ENCODE assay signal across 30 mouse cellular contexts in genomic region chr7:143631503-143631902, GRCm38 (mm10). TPM values are rescaled to one million over a fixed set of nuclear protein-coding genes. Genes with fewer than 3 reads are reported as not detected.
A peak's percentile ranks its signal among the peaks of the same experiment; 100 is the strongest.
DNase-seq lines count a peak whose midpoint lies in the region; ATAC-seq and TF ChIP-seq lines count a peak whose summit lies in the region.
"Had no signal": no experiment of that assay in that cellular context is flagged by ENCODE, and none has a peak within 500 bp of the region (broad histone marks: within the 10 kb centered on the region; RNA-seq: fewer than 3 reads in every experiment).

No protein-coding gene starts in this region.

- 72% methylated on average over 2 of the region's 2 CpGs for WGBS in neural tube, embryonic 15.5 days

- no peak for TF ChIP-seq POLR2A in MEL (IDR thresholded peaks at IDR 0.05; ENCODE audit: control insufficient read depth in 1 of 2, insufficient read depth in 1 of 2, low read depth in 1 of 2, low read length in 2 of 2, poor library complexity in 1 of 2)

- TF ChIP-seq EP300 in MEL (IDR thresholded peaks at IDR 0.05; ENCODE audit: low read depth in 1 of 2, low read length in 2 of 2): no peak

- no peak for TF ChIP-seq RAD21 in MEL (IDR thresholded peaks at IDR 0.05; ENCODE audit: low read depth, low read length)

- H3K9ac ChIP-seq in MEL (ENCODE audit: control insufficient read depth, low read depth, low read length, poor library complexity, severe bottlenecking): no peak overlapping the region
- no peak overlapping the region for H3K9ac ChIP-seq in neural tube, embryonic 15.5 days (replicated peaks)
- H3K9ac ChIP-seq: embryonic facial prominence, embryonic 13.5 days; forebrain, postnatal 0 days; hindbrain, embryonic 13.5 days had no signal

- TF ChIP-seq CTCF in MEL (IDR thresholded peaks at IDR 0.05 in 2 of 3, conservative IDR thresholded peaks at IDR 0.05 in 1 of 3; ENCODE audit: control insufficient read depth in 1 of 3, insufficient read depth in 1 of 3, low read depth in 2 of 3, low read length in 3 of 3, poor library complexity in 1 of 3, severe bottlenecking in 1 of 3): no peak

- H3K4me2 ChIP-seq in neural tube, embryonic 15.5 days: no peak overlapping the region
- H3K4me2 ChIP-seq: embryonic facial prominence, embryonic 13.5 days; hindbrain, embryonic 13.5 days had no signal

- DNase-seq in 3T3-L1 (ENCODE audit: low read depth, low spot score) (peak; percentile 81), MEL (ENCODE audit: low read depth, low spot score) (peak; percentile 14)
- peak; percentile 14 for DNase-seq in fat pad, adult 2 months (ENCODE audit: extremely low read depth, low read depth, low spot score)
- peak; percentile 27 for DNase-seq in induced T-regulatory cell, adult 2 months (ENCODE audit: low read depth)
- DNase-seq in spleen, postnatal 4 days (ENCODE audit: low spot score in 2 of 2): no peak
- DNase-seq in cerebellum, adult 11 months: no peak
- DNase-seq in spleen, postnatal 14 days (ENCODE audit: low spot score in 2 of 2): no peak
- DNase-seq: adrenal gland, postnatal 10 days; adrenal gland, postnatal 36 days; cerebellum, adult 2 months; cerebellum, adult 9-11 months; cerebellum, postnatal 25 days; embryo, embryonic 11 days; forebrain, postnatal 0 days; gastrocnemius, postnatal 25 days; heart, adult 2 months; heart, postnatal 36 days; kidney, adult 18-20 months had no signal

- no peak for ATAC-seq in neural tube, embryonic 15.5 days (ENCODE audit: low FRiP score)
- ATAC-seq: forebrain, embryonic 14.5 days; forebrain, postnatal 0 days; hindbrain, embryonic 16.5 days; inflammation-experienced regulatory T-cells, adult 6 months; intestine, embryonic 16.5 days had no signal

- no peaks in the 10 kb centered on the region for H3K27me3 ChIP-seq in MEL (ENCODE audit: control insufficient read depth in 1 of 2, insufficient read depth in 2 of 2, low read length in 2 of 2)
- H3K27me3 ChIP-seq in neural tube, embryonic 15.5 days (replicated peaks): no peaks in the 10 kb centered on the region
- H3K27me3 ChIP-seq: embryonic facial prominence, embryonic 13.5 days; hindbrain, embryonic 13.5 days had no signal

- no peaks in the 10 kb centered on the region for H3K9me3 ChIP-seq in MEL (replicated peaks; ENCODE audit: insufficient read depth, low read length)
- no peaks in the 10 kb centered on the region for H3K9me3 ChIP-seq in neural tube, embryonic 15.5 days (replicated peaks)
- H3K9me3 ChIP-seq: embryonic facial prominence, embryonic 13.5 days; heart, embryonic 10.5 days; hindbrain, embryonic 10.5 days had no signal

- no peaks in the 10 kb centered on the region for H3K79me2 ChIP-seq in MEL (ENCODE audit: control insufficient read depth, insufficient read depth, low read length, poor library complexity)

- no peak overlapping the region for H3K27ac ChIP-seq in MEL (ENCODE audit: control insufficient read depth, low read depth, low read length)
- H3K27ac ChIP-seq in neural tube, embryonic 15.5 days (replicated peaks): no peak overlapping the region
- H3K27ac ChIP-seq: embryonic facial prominence, embryonic 10.5 days; embryonic facial prominence, embryonic 13.5 days; heart, adult 2 months; heart, embryonic 10.5 days; hindbrain, embryonic 10.5 days; hindbrain, embryonic 13.5 days had no signal

- peaks cover 0 to 10% of the 10 kb centered on the region in 2 experiments; a peak in 2 of 4 replicates for H3K36me3 ChIP-seq in MEL (ENCODE audit: control insufficient read depth in 1 of 2, insufficient read depth in 2 of 2, low read length in 2 of 2)
- H3K36me3 ChIP-seq in neural tube, embryonic 15.5 days: no peaks in the 10 kb centered on the region
- H3K36me3 ChIP-seq: embryonic facial prominence, embryonic 10.5 days; embryonic facial prominence, embryonic 13.5 days; heart, embryonic 10.5 days; hindbrain, embryonic 10.5 days; hindbrain, embryonic 13.5 days had no signal

- no peak overlapping the region for H3K4me3 ChIP-seq in MEL (ENCODE audit: control insufficient read depth in 1 of 2, insufficient read depth in 1 of 2, low read depth in 2 of 2, low read length in 2 of 2)
- no peak overlapping the region for H3K4me3 ChIP-seq in neural tube, embryonic 15.5 days (replicated peaks)
- H3K4me3 ChIP-seq: embryonic facial prominence, embryonic 10.5 days; embryonic facial prominence, embryonic 13.5 days; erythroblast, embryonic 14.5 days; heart, adult 2 months; heart, embryonic 10.5 days; hindbrain, embryonic 10.5 days; hindbrain, embryonic 13.5 days had no signal

- peaks cover 0 to 13% of the 10 kb centered on the region in 2 experiments; a peak in 3 of 4 replicates for H3K4me1 ChIP-seq in MEL (ENCODE audit: control insufficient read depth in 1 of 2, insufficient read depth in 2 of 2, low read length in 2 of 2)
- no peaks in the 10 kb centered on the region for H3K4me1 ChIP-seq in neural tube, embryonic 15.5 days
- H3K4me1 ChIP-seq: embryonic facial prominence, embryonic 10.5 days; embryonic facial prominence, embryonic 13.5 days; heart, embryonic 10.5 days; hindbrain, embryonic 10.5 days; hindbrain, embryonic 13.5 days had no signal

TF ChIP-seq in MEL, 35 proteins besides CTCF, POLR2A, EP300 and RAD21:
- TF ChIP-seq POLR2AphosphoS5 (IDR thresholded peaks at IDR 0.05; ENCODE audit: borderline replicate concordance, low read depth, low read length): no peak
- TF ChIP-seq BHLHE40 (IDR thresholded peaks at IDR 0.05; ENCODE audit: borderline replicate concordance, low read depth, low read length): no peak
- TF ChIP-seq MAFK (IDR thresholded peaks at IDR 0.05; ENCODE audit: borderline replicate concordance, low read depth, low read length): no peak
- no peak for TF ChIP-seq MYC (IDR thresholded peaks at IDR 0.05; ENCODE audit: low read depth, low read length)
- TF ChIP-seq MYB (IDR thresholded peaks at IDR 0.05; ENCODE audit: low read depth, low read length): no peak
- no peak for TF ChIP-seq ETS1 (IDR thresholded peaks at IDR 0.05; ENCODE audit: low read depth, low read length)
- no peak for TF ChIP-seq RCOR1 (IDR thresholded peaks at IDR 0.05; ENCODE audit: low read depth, low read length)
- no peak for TF ChIP-seq TBP (IDR thresholded peaks at IDR 0.05; ENCODE audit: low read depth, low read length)
- TF ChIP-seq SIN3A (IDR thresholded peaks at IDR 0.05; ENCODE audit: low read length): no peak
- no peak for TF ChIP-seq MAZ (IDR thresholded peaks at IDR 0.05; ENCODE audit: low read depth, low read length)
- no peak for TF ChIP-seq POLR2AphosphoS2 (IDR thresholded peaks at IDR 0.05; ENCODE audit: low read length)
TF ChIP-seq in MEL: peak in this region for 0.

RNA-seq across cellular contexts. Expression of gene Tnfrsf26, which starts 3.0 kb away (rescaled TPM):
- total RNA-seq in MEL (2012; rRNA removed): 0.42 and 0.52 TPM in 2 replicates
- polyA plus RNA-seq in MEL (2012; ENCODE audit: insufficient read depth in 1 of 2, insufficient read length in 2 of 2, low read depth in 1 of 2, low replicate concordance in 2 of 2, missing spikeins in 1 of 2): under 1 TPM in 1 of 2 experiments, not detected in 1; 0.50 TPM
- polyA plus RNA-seq in neural tube, embryonic 15.5 days (2015; fragmentation: Nextera tagmentation; extraction: Ambion mirVana): 0.20 and 0.75 TPM in 2 replicates
- polyA plus RNA-seq: erythroblast, embryonic 14.5 days had no signal

RNA-seq across cellular contexts. Expression of gene Tnfrsf22, which starts 18.0 kb away (rescaled TPM):
- total RNA-seq in MEL (2012; rRNA removed): 0.10 and 0.23 TPM in 2 replicates
- polyA plus RNA-seq in MEL (2012; ENCODE audit: insufficient read depth in 1 of 2, insufficient read length in 2 of 2, low read depth in 1 of 2, low replicate concordance in 2 of 2, missing spikeins in 1 of 2): 1 to 10 TPM in 1 of 2 experiments, not detected in 1; 1.1 TPM
- polyA plus RNA-seq in neural tube, embryonic 15.5 days (2015; fragmentation: Nextera tagmentation; extraction: Ambion mirVana): 3.9 and 5.3 TPM in 2 replicates
- polyA plus RNA-seq: erythroblast, embryonic 14.5 days had no signal

RNA-seq across cellular contexts. Expression of gene Cars, which starts 31.6 kb away (rescaled TPM):
- 40.8 and 62.2 TPM in 2 replicates for total RNA-seq in MEL (2012; rRNA removed)
- polyA plus RNA-seq in MEL (2012; ENCODE audit: insufficient read depth in 1 of 2, insufficient read length in 2 of 2, low read depth in 1 of 2, low replicate concordance in 2 of 2, missing spikeins in 1 of 2): 10 to 100 TPM in 1 of 2 experiments, not detected in 1; 73.5 TPM
- 70.3 and 72.4 TPM in 2 replicates for polyA plus RNA-seq in neural tube, embryonic 15.5 days (2015; fragmentation: Nextera tagmentation; extraction: Ambion mirVana)

RNA-seq across cellular contexts. Expression of gene Tnfrsf23, which starts 54.2 kb away (rescaled TPM):
- not detected in 2 replicates for total RNA-seq in MEL (2012; rRNA removed)
- not detected for polyA plus RNA-seq in MEL (2012; ENCODE audit: insufficient read depth in 1 of 2, insufficient read length in 2 of 2, low read depth in 1 of 2, low replicate concordance in 2 of 2, missing spikeins in 1 of 2)
- 0.93 and 1.4 TPM in 2 replicates for polyA plus RNA-seq in neural tube, embryonic 15.5 days (2015; fragmentation: Nextera tagmentation; extraction: Ambion mirVana)
- polyA plus RNA-seq: forebrain, embryonic 11.5 days had no signal

Comparison
In these comparisons a context has a peak if more than half of its experiments do, and no peak if none do; other contexts are left out.
1. DNase-seq: peak in 3T3-L1 (single experiment), MEL (single experiment), fat pad, adult 2 months (single experiment) and induced T-regulatory cell, adult 2 months (single experiment); none in spleen, postnatal 4 days (0 of 2), cerebellum, adult 11 months (single experiment) and spleen, postnatal 14 days (0 of 2).